Mouse (Mus musculus): ENCODE data around the gene Eif3c. TPM values are rescaled to one million over a fixed set of nuclear protein-coding genes. Genes with fewer than 3 reads are reported as not detected.

Eif3c gene
- polyA plus RNA-seq (2015; fragmentation: Illumina TruSeq; extraction: RNeasy Lipid Tissue Mini Kit (QIAGEN cat#74804); ENCODE audit: insufficient read depth, low replicate concordance): 205 TPM

GRCm38 (mm10) chr7:126566094-126566765 lies at the start of gene Eif3c:
Gene Eif3c, minus strand, starts transcription at chr7:126566411.

GRCm38 (mm10) chr7:126594862-126595561 lies 28.8 kb upstream of the Eif3c start, which contains the start of gene Il27:
Gene Il27, minus strand, starts transcription at chr7:126594941.

GRCm38 (mm10) chr7:126585717-126586116 lies 19.5 kb upstream of the Eif3c start, which contains the start of gene Cln3:
Gene Cln3, minus strand, starts transcription at chr7:126585817.

GRCm38 (mm10) chr7:126584506-126584977 lies 18.3 kb upstream of the Eif3c start, which contains the start of gene Apobr:
Gene Apobr, plus strand, starts transcription at chr7:126584942.

GRCm38 (mm10) chr7:126503273-126503878 lies 62.8 kb downstream of the Eif3c start, which contains the start of gene Atxn2l:
Gene Atxn2l, minus strand, starts transcription at chr7:126503437.

Other genes starting within 250 kb of the Eif3c start
- gene Lat, start 196.8 kb downstream of the Eif3c start, polyA plus RNA-seq (2015; fragmentation: Illumina TruSeq; extraction: RNeasy Lipid Tissue Mini Kit (QIAGEN cat#74804); ENCODE audit: insufficient read depth, low replicate concordance): 72.7 TPM
- gene Spns1, start 189.0 kb downstream of the Eif3c start, polyA plus RNA-seq (2015; fragmentation: Illumina TruSeq; extraction: RNeasy Lipid Tissue Mini Kit (QIAGEN cat#74804); ENCODE audit: insufficient read depth, low replicate concordance): 18.3 TPM
- 27.6 TPM for gene Nfatc2ip, start 169.7 kb downstream of the Eif3c start, polyA plus RNA-seq (2015; fragmentation: Illumina TruSeq; extraction: RNeasy Lipid Tissue Mini Kit (QIAGEN cat#74804); ENCODE audit: insufficient read depth, low replicate concordance)
- gene Cd19, start 151.5 kb downstream of the Eif3c start, polyA plus RNA-seq (2015; fragmentation: Illumina TruSeq; extraction: RNeasy Lipid Tissue Mini Kit (QIAGEN cat#74804); ENCODE audit: insufficient read depth, low replicate concordance): 712 TPM
- 15.8 TPM for gene Rabep2, start 137.7 kb downstream of the Eif3c start, polyA plus RNA-seq (2015; fragmentation: Illumina TruSeq; extraction: RNeasy Lipid Tissue Mini Kit (QIAGEN cat#74804); ENCODE audit: insufficient read depth, low replicate concordance)
- gene Atp2a1, start 103.3 kb downstream of the Eif3c start, polyA plus RNA-seq (2015; fragmentation: Illumina TruSeq; extraction: RNeasy Lipid Tissue Mini Kit (QIAGEN cat#74804); ENCODE audit: insufficient read depth, low replicate concordance): 0.51 TPM
- 30.3 TPM for gene Sh2b1, start 91.0 kb downstream of the Eif3c start, polyA plus RNA-seq (2015; fragmentation: Illumina TruSeq; extraction: RNeasy Lipid Tissue Mini Kit (QIAGEN cat#74804); ENCODE audit: insufficient read depth, low replicate concordance)
- gene Tufm, start 79.0 kb downstream of the Eif3c start, polyA plus RNA-seq (2015; fragmentation: Illumina TruSeq; extraction: RNeasy Lipid Tissue Mini Kit (QIAGEN cat#74804); ENCODE audit: insufficient read depth, low replicate concordance): 42.6 TPM
- gene Atxn2l, start 63.0 kb downstream of the Eif3c start, polyA plus RNA-seq (2015; fragmentation: Illumina TruSeq; extraction: RNeasy Lipid Tissue Mini Kit (QIAGEN cat#74804); ENCODE audit: insufficient read depth, low replicate concordance): 188 TPM
- gene Apobr, start 18.5 kb upstream of the Eif3c start, polyA plus RNA-seq (2015; fragmentation: Illumina TruSeq; extraction: RNeasy Lipid Tissue Mini Kit (QIAGEN cat#74804); ENCODE audit: insufficient read depth, low replicate concordance): 18.4 TPM
- 40.6 TPM for gene Cln3, start 19.4 kb upstream of the Eif3c start, polyA plus RNA-seq (2015; fragmentation: Illumina TruSeq; extraction: RNeasy Lipid Tissue Mini Kit (QIAGEN cat#74804); ENCODE audit: insufficient read depth, low replicate concordance)
- 0.33 TPM for gene Il27, start 28.5 kb upstream of the Eif3c start, polyA plus RNA-seq (2015; fragmentation: Illumina TruSeq; extraction: RNeasy Lipid Tissue Mini Kit (QIAGEN cat#74804); ENCODE audit: insufficient read depth, low replicate concordance)
- gene Nupr1, start 64.5 kb upstream of the Eif3c start, polyA plus RNA-seq (2015; fragmentation: Illumina TruSeq; extraction: RNeasy Lipid Tissue Mini Kit (QIAGEN cat#74804); ENCODE audit: insufficient read depth, low replicate concordance): 26.0 TPM
- 30.5 TPM for gene Sgf29, start 82.9 kb upstream of the Eif3c start, polyA plus RNA-seq (2015; fragmentation: Illumina TruSeq; extraction: RNeasy Lipid Tissue Mini Kit (QIAGEN cat#74804); ENCODE audit: insufficient read depth, low replicate concordance)
- 38.4 TPM for gene Sult1a1, start 110.0 kb upstream of the Eif3c start, polyA plus RNA-seq (2015; fragmentation: Illumina TruSeq; extraction: RNeasy Lipid Tissue Mini Kit (QIAGEN cat#74804); ENCODE audit: insufficient read depth, low replicate concordance)
- 9.9 TPM for gene Bola2, start 129.0 kb upstream of the Eif3c start, polyA plus RNA-seq (2015; fragmentation: Illumina TruSeq; extraction: RNeasy Lipid Tissue Mini Kit (QIAGEN cat#74804); ENCODE audit: insufficient read depth, low replicate concordance)
- 7.6 TPM for gene Slx1b, start 129.4 kb upstream of the Eif3c start, polyA plus RNA-seq (2015; fragmentation: Illumina TruSeq; extraction: RNeasy Lipid Tissue Mini Kit (QIAGEN cat#74804); ENCODE audit: insufficient read depth, low replicate concordance)
- 1,014 TPM for gene Coro1a, start 141.4 kb upstream of the Eif3c start, polyA plus RNA-seq (2015; fragmentation: Illumina TruSeq; extraction: RNeasy Lipid Tissue Mini Kit (QIAGEN cat#74804); ENCODE audit: insufficient read depth, low replicate concordance)
- gene Mapk3, start 193.2 kb upstream of the Eif3c start, polyA plus RNA-seq (2015; fragmentation: Illumina TruSeq; extraction: RNeasy Lipid Tissue Mini Kit (QIAGEN cat#74804); ENCODE audit: insufficient read depth, low replicate concordance): 58.8 TPM
- 8.9 TPM for gene Gdpd3, start 199.9 kb upstream of the Eif3c start, polyA plus RNA-seq (2015; fragmentation: Illumina TruSeq; extraction: RNeasy Lipid Tissue Mini Kit (QIAGEN cat#74804); ENCODE audit: insufficient read depth, low replicate concordance)
- 121 TPM for gene Ypel3, start 210.5 kb upstream of the Eif3c start, polyA plus RNA-seq (2015; fragmentation: Illumina TruSeq; extraction: RNeasy Lipid Tissue Mini Kit (QIAGEN cat#74804); ENCODE audit: insufficient read depth, low replicate concordance)
- gene Tbx6, start 215.1 kb upstream of the Eif3c start, polyA plus RNA-seq (2015; fragmentation: Illumina TruSeq; extraction: RNeasy Lipid Tissue Mini Kit (QIAGEN cat#74804); ENCODE audit: insufficient read depth, low replicate concordance): 2.8 TPM
- 170 TPM for gene Ppp4c, start 226.1 kb upstream of the Eif3c start, polyA plus RNA-seq (2015; fragmentation: Illumina TruSeq; extraction: RNeasy Lipid Tissue Mini Kit (QIAGEN cat#74804); ENCODE audit: insufficient read depth, low replicate concordance)
- gene Fam57b, start 231.3 kb upstream of the Eif3c start, polyA plus RNA-seq (2015; fragmentation: Illumina TruSeq; extraction: RNeasy Lipid Tissue Mini Kit (QIAGEN cat#74804); ENCODE audit: insufficient read depth, low replicate concordance): not detected

All from spleen, adult 10 weeks (tissue).